Mouse (Mus musculus) MEL-GATA-1-ER (cell line): ENCODE data around the gene Zfp955a.
"Not testable (repeated sequence)": the region's sequence is repeated elsewhere in the genome, so short reads cannot be mapped to it uniquely, and the experiment has no call there.

ENCODE experiments used
- DNase-seq: peaks from one replicate; pipeline ENCODE4 v3.0.0-alpha.2; 2012; ENCODE audit warnings: low read depth; ENCODE audit errors: extremely low read depth

Gene Zfp955a

GRCm38 (mm10) chr17:33254530-33255318 lies at the start of gene Zfp955a:
Zfp955a (minus strand) TSS chr17:33255145.
- DNase-seq, result not testable (repeated sequence)

GRCm38 (mm10) chr17:33289876-33290149 lies 34.9 kb upstream of the Zfp955a start:
- DNase-seq, result not testable (repeated sequence)

GRCm38 (mm10) chr17:33289039-33289875 lies 34.3 kb upstream of the Zfp955a start, which contains the start of gene Zfp955b:
Zfp955b (plus strand) TSS chr17:33289544.
- DNase-seq, result not testable (repeated sequence)

GRCm38 (mm10) chr17:33268907-33269306 lies 14.0 kb upstream of the Zfp955a start:
- no peak for DNase-seq

- DNase-seq, result no peak
Measured at GRCm38 (mm10) chr17:33264376-33264775, 9.4 kb upstream of the Zfp955a start, which contains the start of gene Olfr63. Olfr63 (plus strand) TSS chr17:33264676.

GRCm38 (mm10) chr17:33255319-33255657 lies 343 bp upstream of the Zfp955a start:
- DNase-seq, result not testable (repeated sequence)

- DNase-seq, result not testable (repeated sequence)
Measured at GRCm38 (mm10) chr17:33236646-33237045, 18.3 kb downstream of the Zfp955a start.

- DNase-seq, result no peak
Measured at GRCm38 (mm10) chr17:33221590-33221989, 33.4 kb downstream of the Zfp955a start, which contains the start of gene Olfr1564. Olfr1564 (minus strand) TSS chr17:33221690.

- DNase-seq, result not testable (repeated sequence)
Measured at GRCm38 (mm10) chr17:33191002-33191401, 63.9 kb downstream of the Zfp955a start, which contains the start of gene Olfr239. Olfr239 (plus strand) TSS chr17:33191302.
